Mouse (Mus musculus) heart, postnatal 36 days (tissue): ENCODE data around the gene Gm37240. TPM values are rescaled to one million over a fixed set of nuclear protein-coding genes. Genes with fewer than 3 reads are reported as not detected.

ENCODE experiments used
- DNase-seq, 2 experiments: peaks; one replicate each; pipeline ENCODE4 v3.0.0; 2021 to 2022
- intact Hi-C: fragments of 180-260 bp; cut with DNase I; formaldehyde crosslinking; loops from one replicate; pipeline ENCODE4 v1.15.1; 2025
- total RNA-seq, 2 experiments: library from RNA; stranded (reverse); gene quantifications; 2 replicates each; pipeline ENCODE4 v1.2.3; 2021

Gene Gm37240
- total RNA-seq, 2 experiments from 2014 or later = 35.9 to 45.6 TPM

GRCm38 (mm10) chr3:85535621-85536520, 351.4 kb downstream of the Gm37240 start:
- DNase-seq = no peak
- intact Hi-C loops = no loop called here

- no peak for DNase-seq
- intact Hi-C loops = no loop called here
Observed at GRCm38 (mm10) chr3:85535042-85535441, 352.3 kb downstream of the Gm37240 start.

GRCm38 (mm10) chr3:85532376-85532775, 354.9 kb downstream of the Gm37240 start:
- DNase-seq = no peak
- intact Hi-C loops = no loop called here

- intact Hi-C loops = no loop called here
- no peak for DNase-seq
Observed at GRCm38 (mm10) chr3:85530601-85531161, 356.6 kb downstream of the Gm37240 start.

- intact Hi-C loops = no loop called here
Observed at GRCm38 (mm10) chr3:85521311-85521907, 365.9 kb downstream of the Gm37240 start.

GRCm38 (mm10) chr3:85518668-85519067, 368.6 kb downstream of the Gm37240 start:
- peak; percentile 11 to 30 for DNase-seq
- intact Hi-C loops = loop anchor here (2.0 to 10.0 kb wide), 6 partner anchors 32 to 590 kb away; no protein-coding TSS in a partner anchor

More at GRCm38 (mm10) chr3:85521311-85521907, 365.9 kb downstream of the Gm37240 start:
- DNase-seq = no peak

GRCm38 (mm10) chr3:85518072-85518471, 369.2 kb downstream of the Gm37240 start:
- DNase-seq = peak; percentile 57 to 65
- intact Hi-C loops = loop anchor here (2.0 to 10.0 kb wide), 6 partner anchors 33 to 589 kb away; no protein-coding TSS in a partner anchor

GRCm38 (mm10) chr3:85516739-85517396, 370.4 kb downstream of the Gm37240 start:
- intact Hi-C loops = loop anchor here (5.0 to 10.0 kb wide), 3 partner anchors 140 to 242 kb away; no protein-coding TSS in a partner anchor

GRCm38 (mm10) chr3:85514700-85515099, 372.6 kb downstream of the Gm37240 start:
- intact Hi-C loops = loop anchor here (5.0 to 10.0 kb wide), 3 partner anchors 137 to 240 kb away; no protein-coding TSS in a partner anchor
- DNase-seq = no peak

More at GRCm38 (mm10) chr3:85516739-85517396, 370.4 kb downstream of the Gm37240 start:
- no peak for DNase-seq

GRCm38 (mm10) chr3:85508717-85509279, 378.5 kb downstream of the Gm37240 start:
- DNase-seq = no peak
- intact Hi-C loops = no loop called here

- no peak for DNase-seq
- intact Hi-C loops = no loop called here
Observed at GRCm38 (mm10) chr3:85500096-85500495, 387.2 kb downstream of the Gm37240 start.

- intact Hi-C loops = no loop called here
Observed at GRCm38 (mm10) chr3:85496146-85496545, 391.2 kb downstream of the Gm37240 start.

GRCm38 (mm10) chr3:85493796-85494195, 393.5 kb downstream of the Gm37240 start:
- intact Hi-C loops = no loop called here
- no peak for DNase-seq

More at GRCm38 (mm10) chr3:85496146-85496545, 391.2 kb downstream of the Gm37240 start:
- DNase-seq = no peak

- intact Hi-C loops = no loop called here
- no peak for DNase-seq
Observed at GRCm38 (mm10) chr3:85490204-85490603, 397.1 kb downstream of the Gm37240 start.

- intact Hi-C loops = no loop called here
Observed at GRCm38 (mm10) chr3:85487379-85487778, 399.9 kb downstream of the Gm37240 start.

GRCm38 (mm10) chr3:85485536-85486190, 401.7 kb downstream of the Gm37240 start:
- intact Hi-C loops = no loop called here

More at GRCm38 (mm10) chr3:85487379-85487778, 399.9 kb downstream of the Gm37240 start:
- DNase-seq = no peak

GRCm38 (mm10) chr3:85482636-85483035, 404.7 kb downstream of the Gm37240 start:
- intact Hi-C loops = no loop called here

More at GRCm38 (mm10) chr3:85485536-85486190, 401.7 kb downstream of the Gm37240 start:
- no peak for DNase-seq

GRCm38 (mm10) chr3:85480638-85481037, 406.7 kb downstream of the Gm37240 start:
- DNase-seq = no peak
- intact Hi-C loops = no loop called here

More at GRCm38 (mm10) chr3:85482636-85483035, 404.7 kb downstream of the Gm37240 start:
- peak in 1 of 2 experiments; percentile 11 for DNase-seq

GRCm38 (mm10) chr3:85478731-85479130, 408.6 kb downstream of the Gm37240 start:
- no peak for DNase-seq
- intact Hi-C loops = no loop called here
